Mouse (Mus musculus) C2C12 (cell line): ENCODE results near the gene Slc44a5. TPM values are rescaled to one million over a fixed set of nuclear protein-coding genes. Genes with fewer than 3 reads are reported as not detected.
"Not testable (repeated sequence)": the region's sequence is repeated elsewhere in the genome, so short reads cannot be mapped to it uniquely, and the experiment has no call there.

Source experiments
- H3K27me3 ChIP-seq: one replicate; pipeline ENCODE4 v1.6.1; 2011; ENCODE audit not compliant: control insufficient read depth, insufficient read depth, insufficient read length
- H3K36me3 ChIP-seq: one replicate; pipeline ENCODE4 v1.6.1; 2011; ENCODE audit not compliant: control insufficient read depth, insufficient read depth
- H3K4me3 ChIP-seq: one replicate; pipeline ENCODE4 v1.5.1; 2011; ENCODE audit warnings: mild to moderate bottlenecking, control low read depth; ENCODE audit not compliant: poor library complexity, insufficient read depth, severe bottlenecking
- H3K79me2 ChIP-seq: one replicate; pipeline ENCODE4 v1.6.1; 2011; ENCODE audit not compliant: control insufficient read depth, insufficient read depth
- H3K79me3 ChIP-seq: one replicate; pipeline ENCODE4 v1.6.1; 2011; ENCODE audit warnings: low read depth, control low read depth
- H3ac ChIP-seq: one replicate; pipeline ENCODE3; 2011; ENCODE audit warnings: low read depth; ENCODE audit not compliant: control insufficient read depth, insufficient read length
- CEBPB ChIP-seq: IDR thresholded peaks from one replicate; pipeline ENCODE4 v1.6.1; 2011; ENCODE audit warnings: low read depth, mild to moderate bottlenecking, control low read depth, moderate library complexity
- CTCF ChIP-seq: IDR thresholded peaks from one replicate; pipeline ENCODE4 v1.5.1; 2011; ENCODE audit not compliant: control insufficient read depth, insufficient read depth, insufficient read length
- FOSL1 ChIP-seq: IDR thresholded peaks from one replicate; pipeline ENCODE4 v1.8.0; 2011; ENCODE audit warnings: mild to moderate bottlenecking, low read length; ENCODE audit not compliant: poor library complexity, insufficient read depth, severe bottlenecking
- MAX ChIP-seq: IDR thresholded peaks from one replicate; pipeline ENCODE4 v1.6.1; 2011; ENCODE audit warnings: mild to moderate bottlenecking, control low read depth
- MYOD1 ChIP-seq: IDR thresholded peaks from one replicate; pipeline ENCODE4 v1.6.1; 2011; ENCODE audit warnings: low read depth; ENCODE audit not compliant: control insufficient read depth, insufficient read length
- MYOG ChIP-seq: IDR thresholded peaks from one replicate; pipeline ENCODE4 v1.6.1; 2011; ENCODE audit not compliant: control insufficient read depth, insufficient read length; ENCODE audit errors: extremely low read depth
- USF1 ChIP-seq: IDR thresholded peaks from one replicate; pipeline ENCODE4 v1.6.1; 2011; ENCODE audit warnings: low read depth, mild to moderate bottlenecking, control low read depth, moderate library complexity
- polyA plus RNA-seq: library from polyadenylated mRNA; unstranded; fragments of >200 nt; fragmentation: generic; extraction: Trizol; gene quantifications from one replicate; pipeline ENCODE4 v1.2.1, GENCODE M21; 2012; ENCODE audit warnings: missing spikeins

Slc44a5 gene
- polyA plus RNA-seq, 1 experiment, result 0.06 TPM

GRCm38 (mm10) chr3:153999797-154000528 lies 26.7 kb downstream of the Slc44a5 start:
- Histone ChIP-seq H3ac (no peak overlapping the region), H3K79me2 (no peaks in the 10 kb centered on the region), H3K79me3 (no peaks in the 10 kb centered on the region), H3K4me3 (no peak overlapping the region), H3K36me3 (no peaks in the 10 kb centered on the region), H3K27me3 (no peaks in the 10 kb centered on the region)
- TF ChIP-seq MAX, result no peak

- no peaks in the 10 kb centered on the region for H3K36me3 ChIP-seq
- H3K4me3 ChIP-seq, result no peak overlapping the region
- H3K27me3 ChIP-seq, result no peaks in the 10 kb centered on the region
- no peaks in the 10 kb centered on the region for H3K79me2 ChIP-seq
- no peaks in the 10 kb centered on the region for H3K79me3 ChIP-seq
- no peak overlapping the region for H3ac ChIP-seq
- TF ChIP-seq MYOD1 (no peak), MAX (no peak), USF1 (no peak), FOSL1 (no peak), CEBPB (no peak), CTCF (no peak), MYOG (no peak)
These were observed 28.1 kb downstream of the Slc44a5 start for GRCm38 (mm10) chr3:154001348-154001747.

GRCm38 (mm10) chr3:154046876-154047275 lies 73.6 kb downstream of the Slc44a5 start:
- no peaks in the 10 kb centered on the region for H3K36me3 ChIP-seq
- TF ChIP-seq MYOG, result no peak
- TF ChIP-seq USF1, result no peak
- TF ChIP-seq CEBPB, result no peak
- TF ChIP-seq CTCF, result no peak
- TF ChIP-seq MAX, result no peak
- no peak for TF ChIP-seq FOSL1
- TF ChIP-seq MYOD1, result no peak
- no peaks in the 10 kb centered on the region for H3K79me3 ChIP-seq
- H3K79me2 ChIP-seq, result no peaks in the 10 kb centered on the region
- H3K4me3 ChIP-seq, result no peak overlapping the region
- no peak overlapping the region for H3ac ChIP-seq
- no peaks in the 10 kb centered on the region for H3K27me3 ChIP-seq

GRCm38 (mm10) chr3:154053331-154053730 lies 80.1 kb downstream of the Slc44a5 start:
- no peaks in the 10 kb centered on the region for H3K79me3 ChIP-seq
- no peaks in the 10 kb centered on the region for H3K79me2 ChIP-seq
- H3K4me3 ChIP-seq, result no peak overlapping the region
- H3ac ChIP-seq, result no peak overlapping the region
- peaks cover 3% of the 10 kb centered on the region for H3K27me3 ChIP-seq
- TF ChIP-seq FOSL1 (no peak), MYOD1 (no peak), MYOG (no peak), CTCF (no peak), MAX (no peak), CEBPB (no peak), USF1 (no peak)
- H3K36me3 ChIP-seq, result no peaks in the 10 kb centered on the region

- no peak overlapping the region for H3ac ChIP-seq
- TF ChIP-seq MYOG, result no peak
- no peak for TF ChIP-seq MAX
- no peak for TF ChIP-seq USF1
- no peak for TF ChIP-seq FOSL1
- no peak for TF ChIP-seq MYOD1
- TF ChIP-seq CEBPB, result no peak
- TF ChIP-seq CTCF, result no peak
- H3K27me3 ChIP-seq, result peaks cover 3% of the 10 kb centered on the region
- no peak overlapping the region for H3K4me3 ChIP-seq
- no peaks in the 10 kb centered on the region for H3K36me3 ChIP-seq
- no peaks in the 10 kb centered on the region for H3K79me2 ChIP-seq
- no peaks in the 10 kb centered on the region for H3K79me3 ChIP-seq
These were observed 84.2 kb downstream of the Slc44a5 start for GRCm38 (mm10) chr3:154057464-154057863.

- no peak for TF ChIP-seq USF1
- no peak for TF ChIP-seq MYOD1
- no peak for TF ChIP-seq MAX
- no peak for TF ChIP-seq FOSL1
- TF ChIP-seq CTCF, result no peak
- TF ChIP-seq MYOG, result no peak
- TF ChIP-seq CEBPB, result no peak
- Histone ChIP-seq H3K27me3 (no peaks in the 10 kb centered on the region), H3ac (no peak overlapping the region), H3K79me3 (no peaks in the 10 kb centered on the region), H3K36me3 (no peaks in the 10 kb centered on the region), H3K4me3 (no peak overlapping the region), H3K79me2 (no peaks in the 10 kb centered on the region)
These were observed 85.0 kb downstream of the Slc44a5 start for GRCm38 (mm10) chr3:154058200-154058599.

GRCm38 (mm10) chr3:154071989-154072388 lies 98.8 kb downstream of the Slc44a5 start:
- H3K79me2 ChIP-seq, H3ac ChIP-seq, H3K79me3 ChIP-seq, H3K27me3 ChIP-seq, H3K36me3 ChIP-seq, H3K4me3 ChIP-seq: not testable (repeated sequence)
